Mouse (Mus musculus) heart, postnatal 14 days (tissue): ENCODE measurements around the gene Arhgef38. TPM values are rescaled to one million over a fixed set of nuclear protein-coding genes. Genes with fewer than 3 reads are reported as not detected.

Source experiments
- DNase-seq, 2 experiments: peaks; one replicate each; pipeline ENCODE4 v3.0.0; 2021 to 2022
- intact Hi-C: fragments of 180-260 bp; cut with DNase I; formaldehyde crosslinking; loops from one replicate; pipeline ENCODE4 v1.15.1; 2025
- long read RNA-seq, 2 experiments: library from polyadenylated mRNA; stranded (forward); transcript quantifications; one replicate each; pipeline ENCODE4 v2.0.0; 2021
- total RNA-seq, 2 experiments: library from RNA; stranded (reverse); gene quantifications; 2 replicates each; pipeline ENCODE4 v1.2.3; 2021

The Arhgef38 gene
- under 1 TPM in 1 of 2 experiments, not detected in 1; 0.26 TPM for total RNA-seq
- long read RNA-seq, experiment 1, result 0 reads
- long read RNA-seq, experiment 2, result 0 reads

- no peak for DNase-seq
- intact Hi-C loops, result no loop called here
Observed at GRCm38 (mm10) chr3:133234821-133235295, at the start of gene Arhgef38. Gene Arhgef38 (minus strand): TSS chr3:133234949.

- DNase-seq, result peak; percentile 65 to 82
- intact Hi-C loops, result loop anchor here (2.0 to 5.0 kb wide), 2 partner anchors 187 to 525 kb away; no protein-coding TSS in a partner anchor
Observed at GRCm38 (mm10) chr3:133271887-133272286, 37.1 kb upstream of the Arhgef38 start.

GRCm38 (mm10) chr3:133258860-133259259, 24.1 kb upstream of the Arhgef38 start:
- intact Hi-C loops, result no loop called here
- DNase-seq, result no peak

GRCm38 (mm10) chr3:133255842-133256241, 21.1 kb upstream of the Arhgef38 start:
- intact Hi-C loops, result no loop called here
- no peak for DNase-seq

- DNase-seq, result no peak
- intact Hi-C loops, result no loop called here
Observed at GRCm38 (mm10) chr3:133244027-133244426, 9.3 kb upstream of the Arhgef38 start.

GRCm38 (mm10) chr3:133241916-133242315, 7.2 kb upstream of the Arhgef38 start:
- DNase-seq, result no peak
- intact Hi-C loops, result no loop called here

GRCm38 (mm10) chr3:133233993-133234392, 756 bp downstream of the Arhgef38 start:
- DNase-seq, result no peak
- intact Hi-C loops, result no loop called here

- DNase-seq, result no peak
- intact Hi-C loops, result no loop called here
Observed at GRCm38 (mm10) chr3:133230427-133230826, 4.3 kb downstream of the Arhgef38 start.

GRCm38 (mm10) chr3:133229594-133229993, 5.2 kb downstream of the Arhgef38 start:
- intact Hi-C loops, result no loop called here
- no peak for DNase-seq

- no peak for DNase-seq
- intact Hi-C loops, result no loop called here
Observed at GRCm38 (mm10) chr3:133227258-133228012, 7.3 kb downstream of the Arhgef38 start.

GRCm38 (mm10) chr3:133218501-133218900, 16.2 kb downstream of the Arhgef38 start:
- no peak for DNase-seq
- intact Hi-C loops, result no loop called here

- intact Hi-C loops, result no loop called here
- no peak for DNase-seq
Observed at GRCm38 (mm10) chr3:133215198-133215819, 19.4 kb downstream of the Arhgef38 start.

- DNase-seq, result no peak
- intact Hi-C loops, result no loop called here
Observed at GRCm38 (mm10) chr3:133213434-133214114, 21.2 kb downstream of the Arhgef38 start.

GRCm38 (mm10) chr3:133211324-133211723, 23.4 kb downstream of the Arhgef38 start:
- intact Hi-C loops, result no loop called here
- no peak for DNase-seq

- intact Hi-C loops, result no loop called here
Observed at GRCm38 (mm10) chr3:133203713-133204112, 31.0 kb downstream of the Arhgef38 start.

GRCm38 (mm10) chr3:133202171-133202570, 32.6 kb downstream of the Arhgef38 start:
- intact Hi-C loops, result no loop called here
- DNase-seq, result no peak

More at GRCm38 (mm10) chr3:133203713-133204112, 31.0 kb downstream of the Arhgef38 start:
- no peak for DNase-seq

GRCm38 (mm10) chr3:133188930-133189329, 45.8 kb downstream of the Arhgef38 start:
- intact Hi-C loops, result no loop called here
- no peak for DNase-seq

GRCm38 (mm10) chr3:133187524-133187923, 47.2 kb downstream of the Arhgef38 start:
- no peak for DNase-seq
- intact Hi-C loops, result no loop called here

- intact Hi-C loops, result no loop called here
- DNase-seq, result no peak
Observed at GRCm38 (mm10) chr3:133176033-133176750, 58.6 kb downstream of the Arhgef38 start.

- DNase-seq, result no peak
- intact Hi-C loops, result no loop called here
Observed at GRCm38 (mm10) chr3:133172291-133172690, 62.5 kb downstream of the Arhgef38 start.
